Mouse (Mus musculus): ENCODE measurements around the gene Nrf1.

GRCm38 (mm10) chr6:30147753-30148152 is 100.0 kb downstream of the Nrf1 start:
- TF ChIP-seq CTCF (IDR thresholded peaks at IDR 0.05; ENCODE audit: low read depth) (no peak), EP300 (IDR thresholded peaks at IDR 0.05; ENCODE audit: low read depth) (peak; percentile 96)
